Mouse (Mus musculus): ENCODE results near the gene Vipr2.

GRCm38 (mm10) chr12:116111007-116111694 is 33.6 kb downstream of the Vipr2 start:
- TF ChIP-seq POLR2A (IDR thresholded peaks at IDR 0.05; ENCODE audit: insufficient read length, low read depth) (no peak), MAX (IDR thresholded peaks at IDR 0.05; ENCODE audit: low read depth) (no peak), USF1 (IDR thresholded peaks at IDR 0.05; ENCODE audit: low read depth) (no peak), TCF3 (IDR thresholded peaks at IDR 0.05; ENCODE audit: insufficient read length, low read depth) (no peak), MYOG (IDR thresholded peaks at IDR 0.05; ENCODE audit: control insufficient read depth in 1 of 3, insufficient read depth in 1 of 3, insufficient read length in 2 of 3, low read depth in 2 of 3) (no peak), MYOD1 (IDR thresholded peaks at IDR 0.05; ENCODE audit: control insufficient read depth in 1 of 3, insufficient read length in 2 of 3, low read depth in 2 of 3) (no peak)

All from myocyte (in vitro differentiated cells).